Mouse (Mus musculus): ENCODE measurements at regions not wholly inside any gene's neighbourhood (a gene's known extent, or its start where the extent isn't known, plus 50 kb on each side); places are given as distances from the start of the nearest gene placed in this dataset.

DNA sequence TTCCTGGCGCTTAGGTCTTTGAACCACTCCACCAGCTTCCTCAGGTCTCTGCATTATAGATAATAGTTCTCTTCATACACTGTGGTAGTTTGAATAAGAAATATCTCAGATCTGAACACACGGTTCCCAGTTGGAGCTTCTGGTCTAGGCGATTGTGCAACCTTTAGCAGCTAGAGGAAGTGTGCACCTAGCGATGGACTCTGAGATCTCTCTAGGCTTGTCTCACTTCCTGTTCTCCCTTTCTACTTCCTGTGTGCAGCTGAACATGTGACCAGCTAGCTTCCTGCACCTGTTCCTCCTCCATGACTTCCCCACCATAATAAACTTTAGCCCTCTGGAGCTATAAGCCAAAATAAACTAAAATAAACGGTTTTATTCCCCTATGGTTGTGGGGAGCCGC lies 62.9 kb upstream of the Cdyl2 start:
- Histone ChIP-seq H3K27ac (ENCODE audit: low read depth, low read length) (no peak overlapping the region), H3K36me3 (ENCODE audit: control insufficient read depth, insufficient read depth, low read length) (no peaks in the 10 kb centered on the region), H3K4me2 (ENCODE audit: low read length) (no peak overlapping the region), H3K9ac (ENCODE audit: low read length) (no peak overlapping the region), H3K4me3 (ENCODE audit: low read depth, low read length) (no peak overlapping the region), H3K9me3 (replicated peaks; ENCODE audit: control insufficient read depth, low read length) (no peaks in the 10 kb centered on the region), H3K4me1 (ENCODE audit: control insufficient read depth, insufficient read depth, low read length) (no peaks in the 10 kb centered on the region), H3K27me3 (replicated peaks; ENCODE audit: control insufficient read depth, insufficient read depth, low read length) (no peaks in the 10 kb centered on the region)
- WGBS, result 94% methylated on average over 6 of the region's 6 CpGs
- no peak for ATAC-seq
- no peak for DNase-seq (ENCODE audit: low spot score)

- Histone ChIP-seq H3K9me3 (replicated peaks; ENCODE audit: control insufficient read depth, low read length) (no peaks in the 10 kb centered on the region), H3K4me3 (ENCODE audit: low read depth, low read length) (no peak overlapping the region), H3K27me3 (replicated peaks; ENCODE audit: control insufficient read depth, insufficient read depth, low read length) (no peaks in the 10 kb centered on the region), H3K4me2 (ENCODE audit: low read length) (no peak overlapping the region), H3K9ac (ENCODE audit: low read length) (no peak overlapping the region), H3K4me1 (ENCODE audit: control insufficient read depth, insufficient read depth, low read length) (no peaks in the 10 kb centered on the region), H3K36me3 (ENCODE audit: control insufficient read depth, insufficient read depth, low read length) (no peaks in the 10 kb centered on the region), H3K27ac (ENCODE audit: low read depth, low read length) (no peak overlapping the region)
- ATAC-seq (no peak), DNase-seq (ENCODE audit: low spot score) (no peak)
- 76% methylated on average over 1 of the region's 1 CpGs for WGBS
These were observed 60.3 kb upstream of the Cdyl2 start for GRCm38 (mm10) chr8:116793107-116793506.

DNA sequence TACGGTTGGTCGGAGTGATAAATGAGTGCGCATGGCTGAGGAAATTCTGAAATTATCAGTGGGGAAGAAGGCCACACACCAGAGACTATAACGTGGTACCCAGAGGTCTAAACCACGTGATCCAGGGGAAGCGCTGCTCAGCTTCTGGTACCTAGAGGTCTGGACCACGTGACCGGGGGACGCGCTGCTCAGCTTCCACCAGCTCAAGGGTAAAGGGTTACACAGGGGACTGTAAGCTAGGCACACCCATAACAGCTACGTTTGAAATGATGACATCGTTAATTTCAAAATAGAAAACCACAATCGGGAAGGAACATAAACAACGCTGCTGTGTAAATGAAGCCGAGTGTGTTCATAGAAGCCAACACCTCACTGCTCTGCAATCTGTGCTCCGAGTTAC lies 57.5 kb upstream of the Cdyl2 start:
- H3K36me3 ChIP-seq (ENCODE audit: control insufficient read depth, insufficient read depth, low read length), result no peaks in the 10 kb centered on the region
- H3K27ac ChIP-seq (ENCODE audit: low read depth, low read length), result no peak overlapping the region
- WGBS, result 84% methylated on average over 16 of the region's 16 CpGs
- no peak overlapping the region for H3K4me3 ChIP-seq (ENCODE audit: low read depth, low read length)
- H3K4me2 ChIP-seq (ENCODE audit: low read length), result no peak overlapping the region
- H3K9ac ChIP-seq (ENCODE audit: low read length), result no peak overlapping the region
- H3K27me3 ChIP-seq (replicated peaks; ENCODE audit: control insufficient read depth, insufficient read depth, low read length), result no peaks in the 10 kb centered on the region
- no peak for DNase-seq (ENCODE audit: low spot score)
- no peaks in the 10 kb centered on the region for H3K4me1 ChIP-seq (ENCODE audit: control insufficient read depth, insufficient read depth, low read length)
- H3K9me3 ChIP-seq (replicated peaks; ENCODE audit: control insufficient read depth, low read length), result no peaks in the 10 kb centered on the region
- no peak for ATAC-seq

All from forebrain, embryonic 14.5 days (tissue).